Mouse (Mus musculus): Measurements from ENCODE around the gene Actr6.

Gene Actr6

DNA sequence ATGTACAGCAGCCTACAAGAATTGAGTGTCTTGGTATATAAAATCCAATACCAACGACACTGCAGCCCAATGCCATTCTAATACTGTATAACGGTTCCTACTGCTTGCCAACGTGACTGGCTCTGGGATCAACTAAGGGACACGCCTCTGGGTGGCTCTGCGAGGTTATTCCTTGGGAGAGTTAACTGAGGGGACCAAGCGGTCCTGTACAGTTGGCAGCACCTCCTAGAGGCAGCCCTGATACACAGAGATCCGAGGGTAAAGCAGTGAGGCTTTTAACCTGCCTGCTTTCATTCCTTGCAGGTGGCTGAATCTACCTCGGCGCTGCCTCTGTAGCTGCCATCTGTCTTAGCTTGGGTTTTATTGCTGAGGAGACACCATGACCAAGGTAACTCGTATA, 49.1 kb downstream of the Actr6 start:
- in situ Hi-C loops (cut with MboI, MseI), result no loop called here

DNA sequence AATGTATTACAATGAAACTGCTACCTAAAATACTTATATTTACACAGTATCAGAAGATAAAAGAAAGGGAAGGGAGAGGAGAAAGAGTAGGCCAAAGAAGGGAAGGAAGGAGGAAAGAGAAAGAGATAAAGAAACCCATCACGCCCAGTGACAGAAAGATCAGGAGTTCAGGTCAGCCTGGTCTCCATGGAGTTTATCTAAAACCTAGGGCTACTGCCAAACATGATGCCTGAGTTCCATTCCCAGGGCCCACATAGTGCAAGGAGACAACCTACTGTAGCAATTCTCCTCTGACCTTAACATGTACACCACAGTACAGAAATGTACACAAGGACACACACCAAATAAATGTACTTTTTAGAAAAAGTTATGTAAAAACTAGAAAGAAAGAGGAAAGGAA, 49.9 kb downstream of the Actr6 start:
- in situ Hi-C loops (cut with MboI, MseI), result no loop called here

DNA sequence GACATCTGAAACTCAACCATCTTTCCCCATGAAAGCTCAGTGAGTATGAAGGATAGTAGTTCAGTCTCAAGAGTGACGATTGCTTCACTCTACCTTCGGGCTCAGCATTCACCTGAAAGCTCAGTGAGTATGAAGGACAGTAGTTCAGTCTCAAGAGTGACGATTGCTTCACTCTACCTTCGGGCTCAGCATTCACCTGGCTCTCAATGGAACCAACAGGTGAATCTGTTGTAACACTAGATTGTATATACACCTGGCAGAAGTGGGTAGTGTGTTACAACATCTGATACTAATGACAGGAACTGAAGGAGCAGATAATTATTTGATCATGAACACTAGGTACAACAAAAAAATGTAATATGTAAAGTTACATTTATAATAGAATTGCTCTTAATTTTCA, 50.4 kb downstream of the Actr6 start:
- in situ Hi-C loops (cut with MboI, MseI), result no loop called here

DNA sequence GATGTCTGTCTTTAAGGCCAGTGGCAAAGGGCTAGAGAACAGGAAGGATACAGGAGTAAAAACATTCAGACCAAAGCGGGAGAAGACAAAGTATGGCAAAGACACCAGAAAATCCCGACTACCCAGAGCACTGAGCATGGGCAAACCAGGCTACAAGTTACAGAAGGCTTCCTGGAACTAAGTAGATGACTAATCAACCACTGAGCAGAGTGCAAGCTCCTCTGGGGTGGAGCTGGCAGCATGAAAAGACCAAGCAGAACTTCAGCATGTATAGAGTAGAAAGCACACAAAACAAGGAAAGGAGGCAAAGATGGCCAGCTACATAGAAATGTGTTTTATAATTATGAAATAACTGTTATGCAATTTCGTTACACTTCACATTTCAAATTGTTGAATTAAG, 51.6 kb downstream of the Actr6 start:
- in situ Hi-C loops (cut with MboI, MseI), result no loop called here

DNA sequence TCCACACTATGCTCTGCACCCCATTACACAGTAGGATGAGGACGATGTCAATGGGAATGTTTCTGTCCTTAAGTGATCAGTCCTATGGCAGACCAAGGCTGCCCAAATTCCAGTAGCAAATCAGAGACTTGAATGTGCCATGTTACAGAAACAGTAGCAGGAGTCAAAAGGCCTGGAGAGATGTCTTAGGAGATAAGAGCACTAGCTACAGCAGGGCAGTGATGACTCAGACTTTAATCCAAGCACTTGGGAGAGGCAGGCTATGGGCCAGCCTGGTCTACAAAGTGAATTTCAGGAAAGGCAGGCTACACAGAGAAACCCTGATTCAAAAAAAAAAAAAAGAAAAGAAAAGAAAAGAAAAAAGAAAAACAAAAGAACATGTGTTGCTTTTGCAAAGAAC, 52.6 kb downstream of the Actr6 start:
- in situ Hi-C loops (cut with MboI, MseI), result no loop called here

DNA sequence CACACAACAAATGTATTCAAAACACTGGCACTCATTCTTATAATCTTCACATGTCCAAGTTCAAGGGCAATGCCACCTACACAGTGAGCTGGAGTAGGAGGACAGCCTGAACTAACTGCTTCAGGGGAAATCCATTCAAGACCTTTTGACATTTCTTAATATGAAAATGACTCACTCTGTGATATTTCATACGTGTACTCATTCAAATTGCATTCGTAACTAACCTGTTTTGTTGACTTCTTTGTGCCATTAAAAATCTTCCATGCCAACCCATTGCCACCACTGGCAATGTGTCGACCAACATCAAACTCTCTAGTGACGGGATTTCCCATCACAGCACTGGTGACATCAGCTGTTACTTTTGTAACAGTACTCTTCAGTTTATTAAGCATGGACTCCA, 54.0 kb downstream of the Actr6 start:
- in situ Hi-C loops (cut with MboI, MseI), result no loop called here

DNA sequence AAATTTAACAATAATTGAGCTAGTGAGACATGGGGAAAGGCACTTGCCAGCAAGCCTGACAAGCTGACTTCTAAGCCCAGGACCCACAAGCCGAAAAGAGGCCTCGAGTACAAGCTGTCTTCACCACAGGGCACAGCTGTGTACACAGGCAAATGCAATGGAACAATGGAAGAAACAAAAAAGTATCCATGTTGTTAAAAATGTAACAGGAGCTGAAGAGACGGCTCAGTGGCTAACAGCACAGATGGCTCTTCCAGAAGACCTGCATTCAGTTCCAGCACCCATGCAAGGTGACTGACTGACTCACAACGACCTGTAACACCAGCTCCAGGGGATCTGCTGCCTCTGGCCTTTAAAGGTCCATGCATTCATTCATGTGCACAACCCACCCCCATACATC, 55.5 kb downstream of the Actr6 start:
- in situ Hi-C loops (cut with MboI, MseI), result no loop called here

DNA sequence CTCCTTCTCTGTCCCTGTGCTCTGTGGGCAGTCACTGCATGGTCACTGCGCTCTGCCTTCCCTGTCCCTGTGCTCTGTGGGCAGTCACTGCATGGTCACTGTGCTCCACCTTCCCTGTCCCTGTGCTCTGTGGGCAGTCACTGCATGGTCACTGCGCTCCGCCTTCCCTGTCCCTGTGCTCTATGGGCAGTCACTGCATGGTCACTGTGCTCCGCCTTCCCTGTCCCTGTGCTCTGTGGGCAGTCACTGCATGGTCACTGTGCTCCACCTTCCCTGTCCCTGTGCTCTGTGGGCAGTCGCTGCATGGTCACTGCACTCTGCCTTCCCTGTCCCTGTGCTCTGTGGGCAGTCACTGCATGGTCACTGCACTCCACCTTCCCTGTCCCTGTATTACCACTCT, 61.7 kb downstream of the Actr6 start:
- in situ Hi-C loops (cut with MboI, MseI), result loop anchor here (25.0 kb wide), 1 partner anchor 883 kb away; no protein-coding TSS in a partner anchor

DNA sequence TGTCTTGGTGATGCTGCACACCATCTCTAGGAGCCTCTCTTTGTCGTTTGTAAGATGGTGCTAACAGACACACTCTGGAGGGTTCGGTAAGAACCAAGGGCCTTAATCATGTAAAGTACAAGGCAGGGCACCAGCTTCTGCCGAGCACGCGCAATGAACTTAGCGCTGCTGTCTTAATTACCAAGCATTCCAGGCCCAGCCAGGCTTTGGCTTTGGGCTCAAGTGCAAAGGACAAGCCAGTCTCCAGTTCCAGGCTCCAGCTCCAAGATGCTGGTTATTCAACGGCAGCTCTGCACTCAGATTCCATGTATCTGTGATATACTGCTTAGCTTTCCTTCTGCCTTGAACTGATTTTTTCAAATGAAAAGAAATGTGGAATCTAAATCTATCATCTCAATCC, 64.5 kb downstream of the Actr6 start:
- in situ Hi-C loops (cut with MboI, MseI), result loop anchor here (25.0 kb wide), 1 partner anchor 880 kb away; no protein-coding TSS in a partner anchor

DNA sequence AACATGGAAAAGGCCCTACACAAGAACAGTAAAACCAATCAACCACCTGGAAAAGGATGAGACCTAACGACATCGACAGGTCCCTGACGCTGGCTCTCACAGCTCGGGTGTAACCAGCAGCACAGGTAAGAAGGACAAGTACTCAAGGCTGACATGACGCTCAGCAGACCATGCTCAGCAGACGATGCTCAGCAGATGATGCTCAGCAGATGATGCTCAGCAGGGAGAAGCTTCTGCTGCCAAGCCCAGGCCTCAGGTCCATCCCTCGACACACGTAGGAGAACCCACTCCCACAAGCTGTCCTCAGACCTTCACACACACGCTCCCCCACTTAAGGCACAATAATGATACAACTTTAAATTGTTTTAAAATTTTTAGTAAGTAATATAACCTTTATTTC, 66.4 kb downstream of the Actr6 start:
- in situ Hi-C loops (cut with MboI, MseI), result loop anchor here (25.0 kb wide), 1 partner anchor 878 kb away; no protein-coding TSS in a partner anchor

DNA sequence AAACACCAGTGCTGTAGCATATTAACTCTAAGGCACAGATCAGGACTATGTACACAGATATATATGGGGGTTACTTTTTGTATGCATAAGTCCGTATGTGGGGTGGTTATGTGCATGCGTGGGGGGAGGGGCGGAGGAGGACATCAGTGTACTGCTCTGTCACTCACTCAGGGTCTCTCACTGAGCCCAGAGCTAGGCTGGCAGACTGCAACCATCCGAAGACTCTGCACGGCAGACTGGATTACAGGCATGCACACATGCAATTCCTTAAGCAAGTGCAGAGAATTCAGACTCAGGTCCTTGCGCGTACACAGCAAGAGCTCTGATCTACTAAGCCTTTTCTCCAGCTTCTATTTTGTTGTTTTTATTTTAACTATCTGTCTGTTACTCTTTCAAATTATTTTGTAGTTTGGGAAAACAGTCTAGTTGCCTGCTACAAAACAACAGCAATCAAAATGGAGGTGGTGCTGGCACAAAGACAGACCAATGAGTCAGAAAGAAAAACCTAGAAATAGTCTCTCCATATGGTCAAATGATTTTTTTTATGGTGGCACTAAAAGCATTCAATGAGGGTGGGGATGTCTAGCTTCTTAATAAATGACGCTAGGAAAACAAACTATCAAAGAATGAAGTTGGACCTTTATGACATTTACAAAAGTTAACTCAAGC, 67.0 kb downstream of the Actr6 start:
- in situ Hi-C loops (cut with MboI, MseI), result loop anchor here (25.0 kb wide), 1 partner anchor 878 kb away; no protein-coding TSS in a partner anchor

All from T-helper 1 cell (primary cell).